Mouse (Mus musculus): ENCODE data around the gene Ccm2. TPM values are rescaled to one million over a fixed set of nuclear protein-coding genes. Genes with fewer than 3 reads are reported as not detected.
A peak's percentile ranks its signal among the peaks of the same experiment; 100 is the strongest.

Ccm2 gene
- polyA plus RNA-seq, 1 experiment, result 100 TPM

- peak; percentile 20 for DNase-seq
- H3K4me3 ChIP-seq (replicated peaks; ENCODE audit: extremely low read depth, low read depth, low read length), result no peak overlapping the region
- H3K4me1 ChIP-seq (ENCODE audit: control insufficient read depth, insufficient read depth, low read length), result peaks cover 4% of the 10 kb centered on the region
- no peak for TF ChIP-seq POLR2A (IDR thresholded peaks at IDR 0.05; ENCODE audit: borderline replicate concordance, extremely low read depth, low read depth, low read length)
- TF ChIP-seq CTCF (IDR thresholded peaks at IDR 0.05; ENCODE audit: insufficient read depth, low read length), result peak; percentile 24; the same call in 1 of the 2 replicates
Measured at GRCm38 (mm10) chr11:6629655-6630054, 83.0 kb downstream of the Ccm2 start.

DNA sequence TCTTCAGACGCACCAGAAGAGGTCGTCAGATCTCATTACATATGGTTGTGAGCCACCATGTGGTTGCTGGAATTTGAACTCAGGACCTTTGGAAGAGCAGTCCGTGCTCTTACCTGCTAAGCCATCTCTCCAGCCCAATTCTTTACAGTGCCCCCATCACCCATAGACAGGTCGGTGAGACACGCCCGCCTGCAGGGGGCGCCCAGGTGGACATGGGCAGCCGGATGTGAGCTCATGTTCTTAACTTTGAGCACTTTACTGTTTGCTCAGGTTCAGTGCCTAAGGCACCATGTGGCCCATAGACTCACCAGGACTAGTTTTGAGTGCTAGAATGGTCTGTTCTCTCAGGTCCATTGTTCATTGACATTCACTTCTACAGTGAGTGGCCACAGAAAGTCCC is 89.5 kb downstream of the Ccm2 start:
- no peak for TF ChIP-seq POLR2A (IDR thresholded peaks at IDR 0.05; ENCODE audit: borderline replicate concordance, extremely low read depth, low read depth, low read length)
- no peak for TF ChIP-seq CTCF (IDR thresholded peaks at IDR 0.05; ENCODE audit: insufficient read depth, low read length)
- Histone ChIP-seq H3K4me1 (ENCODE audit: control insufficient read depth, insufficient read depth, low read length) (no peaks in the 10 kb centered on the region), H3K4me3 (replicated peaks; ENCODE audit: extremely low read depth, low read depth, low read length) (no peak overlapping the region)
- DNase-seq, result no peak
- WGBS, result 72% methylated on average over 8 of the region's 8 CpGs

DNA sequence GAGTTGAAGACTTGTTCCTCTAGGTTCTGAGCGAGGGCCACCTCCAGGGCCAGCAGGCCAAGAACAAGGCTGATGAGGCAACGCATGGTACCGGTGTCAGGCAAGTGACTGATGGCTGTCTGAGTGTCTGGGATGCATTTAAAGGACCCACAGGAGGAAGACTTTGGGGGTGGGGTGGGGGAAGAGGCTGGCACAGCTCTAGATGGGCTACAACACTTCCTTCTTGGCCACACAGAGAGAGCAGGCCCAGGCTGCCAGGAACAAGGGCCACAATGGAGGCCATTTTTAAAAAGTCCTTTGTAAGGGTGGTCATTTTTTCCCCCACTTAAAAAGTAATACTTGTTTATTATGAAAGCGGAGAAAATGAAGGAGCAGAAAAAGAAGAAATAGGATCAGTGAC is 91.8 kb downstream of the Ccm2 start, which contains the start of gene Wap:
Gene Wap (minus strand): TSS at position 101 of the 400 bp plus-strand sequence.
- Histone ChIP-seq H3K4me1 (ENCODE audit: control insufficient read depth, insufficient read depth, low read length) (no peaks in the 10 kb centered on the region), H3K4me3 (replicated peaks; ENCODE audit: extremely low read depth, low read depth, low read length) (no peak within 1 kb of the TSS)
- TF ChIP-seq POLR2A (IDR thresholded peaks at IDR 0.05; ENCODE audit: borderline replicate concordance, extremely low read depth, low read depth, low read length) (no peak), CTCF (IDR thresholded peaks at IDR 0.05; ENCODE audit: insufficient read depth, low read length) (no peak)
- WGBS, result 89% methylated on average over 4 of the region's 4 CpGs
- DNase-seq, result no peak

GRCm38 (mm10) chr11:6639072-6639471 is 92.4 kb downstream of the Ccm2 start:
- Histone ChIP-seq H3K4me1 (ENCODE audit: control insufficient read depth, insufficient read depth, low read length) (no peaks in the 10 kb centered on the region), H3K4me3 (replicated peaks; ENCODE audit: extremely low read depth, low read depth, low read length) (no peak overlapping the region)
- DNase-seq, result no peak
- no peak for TF ChIP-seq POLR2A (IDR thresholded peaks at IDR 0.05; ENCODE audit: borderline replicate concordance, extremely low read depth, low read depth, low read length)
- whole genome bisulfite sequencing, result 57% methylated on average over 6 of the region's 6 CpGs

GRCm38 (mm10) chr11:6644566-6644965 is 97.9 kb downstream of the Ccm2 start:
- TF ChIP-seq POLR2A (IDR thresholded peaks at IDR 0.05; ENCODE audit: borderline replicate concordance, extremely low read depth, low read depth, low read length), result no peak
- TF ChIP-seq CTCF (IDR thresholded peaks at IDR 0.05; ENCODE audit: insufficient read depth, low read length), result no peak
- Histone ChIP-seq H3K4me3 (replicated peaks; ENCODE audit: extremely low read depth, low read depth, low read length) (no peak overlapping the region), H3K4me1 (ENCODE audit: control insufficient read depth, insufficient read depth, low read length) (no peaks in the 10 kb centered on the region)
- no peak for DNase-seq
- WGBS, result 77% methylated on average over 6 of the region's 6 CpGs

Other genes with a start within 250 kb of the Ccm2 start
- gene Zmiz2, start 157.8 kb upstream of the Ccm2 start, polyA plus RNA-seq (2012; rRNA removed), result 50.3 and 58.5 TPM in 2 replicates
- gene Ppia, start 131.4 kb upstream of the Ccm2 start, polyA plus RNA-seq (2012; rRNA removed), result 407 and 532 TPM in 2 replicates
- 39.1 and 51.4 TPM in 2 replicates for gene H2afv, start 102.4 kb upstream of the Ccm2 start, polyA plus RNA-seq (2012; rRNA removed)
- gene Purb, start 71.0 kb upstream of the Ccm2 start, polyA plus RNA-seq (2012; rRNA removed), result 10.7 and 11.0 TPM in 2 replicates
- 37.1 and 52.3 TPM in 2 replicates for gene Myo1g, start 25.9 kb upstream of the Ccm2 start, polyA plus RNA-seq (2012; rRNA removed)
- gene Nacad, start 59.2 kb downstream of the Ccm2 start, polyA plus RNA-seq (2012; rRNA removed), result 2.8 and 4.4 TPM in 2 replicates
- 51.6 and 53.3 TPM in 2 replicates for gene Tbrg4, start 79.2 kb downstream of the Ccm2 start, polyA plus RNA-seq (2012; rRNA removed)
- gene Wap, start 91.8 kb downstream of the Ccm2 start, polyA plus RNA-seq (2012; rRNA removed), result not detected in 2 replicates
- 8.3 and 8.7 TPM in 2 replicates for gene Ramp3, start 111.6 kb downstream of the Ccm2 start, polyA plus RNA-seq (2012; rRNA removed)

All from lung, adult 2 months (tissue).